Mouse (Mus musculus): ENCODE data around the gene Xylt2. TPM values are rescaled to one million over a fixed set of nuclear protein-coding genes. Genes with fewer than 3 reads are reported as not detected.
"Not testable (repeated sequence)": the region's sequence is repeated elsewhere in the genome, so short reads cannot be mapped to it uniquely, and the experiment has no call there.

The Xylt2 gene
- total RNA-seq (2021) = 1 to 10 TPM; 3.2 to 4.5 TPM
- long read RNA-seq, experiment 1, partial matches to known transcripts = 0 of 3 reads
- long read RNA-seq, experiment 1, other reads (novel, unspliced or antisense) = 2 of 3 reads
- long read RNA-seq, experiment 2, partial matches to known transcripts = 0 of 3 reads
- long read RNA-seq, experiment 2, other reads (novel, unspliced or antisense) = 2 of 3 reads

DNA sequence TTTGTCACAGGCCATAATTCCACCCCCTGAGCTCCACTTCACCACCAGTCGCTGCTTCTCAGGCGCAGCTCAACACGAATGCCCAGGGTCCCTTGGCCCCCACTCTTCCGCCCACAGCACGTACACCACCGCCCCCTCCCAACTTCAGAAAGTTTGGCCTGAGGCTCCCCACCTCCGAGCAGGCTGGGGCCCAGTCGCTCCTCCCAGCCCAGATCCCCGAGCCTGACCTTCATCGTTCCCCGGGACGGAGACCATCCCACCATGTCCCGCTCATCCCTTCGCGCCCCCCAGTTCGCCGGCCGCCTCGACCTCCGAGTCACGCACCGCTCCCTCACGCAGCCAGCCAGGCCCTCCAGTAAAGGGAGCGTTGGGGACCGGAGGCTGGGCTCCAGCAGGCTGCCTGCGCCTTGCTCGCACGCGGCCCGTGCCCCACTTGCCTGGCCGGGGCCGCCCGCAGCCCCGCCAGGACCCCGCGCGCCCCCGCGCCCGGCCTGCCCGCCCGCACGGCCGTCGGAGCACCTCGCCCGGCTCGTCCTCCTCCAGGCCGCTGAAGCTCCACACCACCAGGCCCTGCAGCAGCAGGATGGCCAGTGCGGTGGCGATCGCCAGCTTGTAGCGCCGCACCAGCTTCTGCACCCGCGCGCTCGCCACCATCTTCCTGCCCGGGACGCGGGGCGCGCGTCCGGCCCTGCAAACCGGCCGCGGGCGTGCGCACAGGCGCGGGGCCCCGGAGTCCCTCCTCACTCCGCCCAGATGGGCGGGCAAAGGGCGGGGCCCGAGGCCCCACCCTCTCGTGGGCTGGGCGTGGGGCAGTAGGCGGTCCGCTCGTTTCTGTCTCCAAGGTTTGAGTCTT is at the start of gene Xylt2:
TSS of gene Xylt2 (minus strand) at position 762 of the 853 bp plus-strand sequence.
- DNase-seq = peak; percentile 89
- intact Hi-C loops (cut with DNase I) = no loop called here

DNA sequence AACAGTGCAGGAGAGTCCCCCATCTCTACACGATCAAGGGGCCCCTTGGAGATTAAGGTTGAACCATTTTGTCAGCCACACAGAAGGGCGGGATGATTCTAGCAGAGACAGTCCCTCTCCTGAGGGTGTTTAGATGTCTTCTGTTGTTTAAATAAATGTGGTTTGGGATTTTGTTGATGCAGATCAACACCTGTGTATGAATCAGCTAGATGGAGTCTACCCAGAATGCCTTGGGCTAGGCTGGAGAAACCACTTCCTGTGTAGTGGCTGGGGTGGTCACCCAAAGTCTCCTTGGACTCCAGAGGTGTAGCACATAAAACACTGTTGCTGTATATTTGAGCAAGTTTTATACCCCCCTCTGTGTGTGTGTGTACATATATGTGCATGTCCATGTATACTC is 41.9 kb upstream of the Xylt2 start:
- DNase-seq = no peak
- intact Hi-C loops (cut with DNase I) = no loop called here

DNA sequence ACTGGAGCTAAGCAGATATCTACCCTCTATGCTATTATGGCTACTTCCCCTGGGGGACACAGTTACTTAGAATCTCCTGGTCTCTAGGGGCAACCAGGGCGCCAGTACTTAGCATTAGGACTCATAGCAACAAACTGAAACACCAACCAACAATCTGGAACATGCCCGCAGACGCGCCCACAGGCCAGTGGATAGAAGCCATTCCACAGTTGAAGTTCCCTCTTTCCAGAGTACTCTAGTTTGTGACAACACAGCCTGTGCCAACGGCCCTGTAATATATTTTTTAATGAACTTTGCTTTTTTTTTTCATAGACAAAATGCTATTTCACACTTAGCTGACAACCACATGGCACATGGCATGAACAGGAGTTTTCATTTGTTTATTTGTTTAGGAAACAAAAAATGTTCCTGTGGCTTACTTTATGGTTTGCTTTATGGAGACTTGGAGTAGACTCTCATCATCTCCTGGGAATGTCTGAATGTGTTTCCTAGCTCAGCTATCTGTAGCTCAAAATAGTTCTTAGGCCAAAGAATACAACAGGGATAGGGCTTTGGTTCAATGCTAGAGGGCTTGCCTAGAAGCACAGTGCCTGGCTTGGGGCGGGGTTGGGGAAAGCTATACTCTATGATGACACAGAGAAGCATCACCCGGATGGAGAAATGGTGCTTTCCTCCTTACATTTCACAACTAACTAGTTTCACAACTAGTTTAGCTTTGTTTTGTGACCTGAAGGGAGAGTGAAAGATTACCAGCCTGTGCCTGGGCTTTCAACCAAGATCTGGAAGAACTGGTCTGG is 41.0 kb upstream of the Xylt2 start:
- DNase-seq = no peak
- intact Hi-C loops (cut with DNase I) = no loop called here

DNA sequence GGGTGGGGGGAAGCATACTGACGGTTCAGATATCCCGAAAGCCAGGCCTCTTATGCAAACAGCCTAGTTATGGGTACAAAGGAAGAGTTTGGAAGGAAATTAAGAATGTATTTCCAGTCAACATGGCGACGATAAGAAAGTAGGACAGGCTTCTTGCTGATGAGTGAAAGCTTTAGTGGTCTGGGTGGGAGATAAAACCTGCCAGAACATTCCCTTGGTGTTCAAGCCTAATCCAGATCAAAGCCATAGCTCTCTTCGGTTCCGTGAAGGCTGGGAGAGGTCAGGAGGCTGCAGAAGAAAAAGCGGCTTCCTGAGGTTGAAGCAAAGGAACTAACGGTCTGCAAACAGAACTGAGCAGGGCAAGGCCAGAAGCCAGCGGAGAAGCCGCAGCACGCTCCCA is 39.9 kb upstream of the Xylt2 start:
- intact Hi-C loops (cut with DNase I) = no loop called here
- no peak for DNase-seq

DNA sequence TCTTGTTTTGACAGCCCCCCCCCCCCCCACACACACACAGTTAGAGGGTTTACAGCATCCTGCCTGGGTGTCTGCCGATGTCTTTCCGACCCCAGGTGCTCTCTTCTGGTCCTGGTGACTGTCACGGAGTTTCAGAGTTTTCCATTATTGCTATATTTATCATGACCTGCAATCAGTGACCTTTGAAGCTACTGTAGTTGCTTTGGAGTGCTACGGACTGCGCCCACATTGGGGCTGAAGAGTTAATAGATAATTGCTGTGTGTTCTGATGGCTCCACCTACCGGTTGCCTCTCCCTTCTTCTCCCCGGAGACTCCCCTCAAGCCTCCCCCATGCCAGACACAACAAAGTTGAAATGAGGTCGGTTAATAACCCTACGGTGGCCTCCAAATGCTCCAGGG is 39.4 kb upstream of the Xylt2 start:
- DNase-seq = peak; percentile 18 to 20
- intact Hi-C loops (cut with DNase I) = no loop called here

DNA sequence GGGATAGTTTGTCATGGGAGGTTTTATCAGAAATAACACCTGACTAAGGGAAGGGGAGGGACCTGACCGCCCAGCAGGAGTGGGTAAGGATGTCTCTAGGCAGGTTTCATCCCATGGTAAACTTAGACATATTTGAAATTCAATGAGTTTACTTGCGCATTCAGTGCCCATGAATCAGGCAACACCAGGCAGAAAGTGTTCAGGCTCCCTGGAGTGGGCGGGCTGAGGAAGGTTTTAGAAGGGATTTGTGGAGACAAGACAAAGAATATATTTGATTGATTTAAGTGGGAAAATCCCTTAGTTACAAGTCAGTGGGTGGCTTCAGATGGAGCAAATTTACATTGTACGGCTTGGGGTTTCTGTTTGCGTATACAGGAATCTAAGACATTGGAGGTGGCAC is 38.3 kb upstream of the Xylt2 start:
- DNase-seq = no peak
- intact Hi-C loops (cut with DNase I) = no loop called here

DNA sequence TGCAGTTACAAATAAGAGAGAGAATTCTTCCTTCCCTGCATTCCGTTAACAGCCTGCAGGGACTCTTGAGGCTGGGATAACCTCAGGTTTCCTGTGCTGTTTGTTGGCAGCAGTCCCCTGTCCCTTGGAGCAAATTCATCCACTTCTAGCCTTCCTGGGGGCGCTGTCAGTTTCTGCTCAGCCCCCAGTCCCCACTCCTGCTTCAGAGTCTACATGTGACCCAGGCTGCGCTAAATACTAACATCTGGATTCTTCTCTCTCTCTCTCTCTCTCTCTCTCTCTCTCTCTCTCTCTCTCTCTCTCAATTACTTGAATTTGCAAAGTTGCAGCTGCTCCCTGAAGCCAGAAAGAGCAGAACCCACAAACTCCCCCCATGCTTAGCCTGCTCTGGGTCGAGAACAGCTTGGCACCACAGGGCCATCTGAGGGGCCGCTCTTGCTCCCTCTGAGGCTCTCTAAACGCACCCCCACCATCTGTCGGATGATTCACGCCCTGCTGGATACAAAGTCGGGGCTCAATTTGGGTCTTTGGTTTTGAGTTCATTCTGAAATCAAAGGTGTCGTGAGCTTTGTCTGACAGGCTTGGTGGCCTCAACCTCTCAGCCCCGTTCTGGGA is 36.0 kb upstream of the Xylt2 start:
- intact Hi-C loops (cut with DNase I) = loop anchor here (5.0 kb wide), 1 partner anchor 81 kb away; no protein-coding TSS in a partner anchor
- no peak for DNase-seq

DNA sequence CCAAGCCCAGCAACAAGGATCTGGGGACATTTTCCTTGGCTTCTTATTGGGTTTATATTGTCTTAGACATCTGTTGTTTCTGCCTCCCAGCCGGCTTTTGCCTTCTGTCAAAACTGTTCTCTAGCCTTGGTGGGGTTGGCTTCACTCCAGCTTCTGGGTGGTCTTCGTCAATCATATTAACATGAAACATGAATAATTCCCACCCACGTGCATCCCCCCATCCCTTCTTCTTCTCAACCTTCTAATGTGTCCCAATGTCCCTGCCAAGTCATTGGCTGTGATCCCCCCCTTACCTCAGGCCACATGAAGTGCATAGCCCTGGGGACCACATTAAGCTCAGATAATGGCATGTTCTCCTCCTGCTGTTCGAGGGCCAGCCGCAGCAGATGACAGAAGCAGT is 27.2 kb upstream of the Xylt2 start, which contains the start of gene Gm11541:
TSS of gene Gm11541 (minus strand) at position 28 of the 400 bp plus-strand sequence.
- intact Hi-C loops (cut with DNase I) = no loop called here
- no peak for DNase-seq

DNA sequence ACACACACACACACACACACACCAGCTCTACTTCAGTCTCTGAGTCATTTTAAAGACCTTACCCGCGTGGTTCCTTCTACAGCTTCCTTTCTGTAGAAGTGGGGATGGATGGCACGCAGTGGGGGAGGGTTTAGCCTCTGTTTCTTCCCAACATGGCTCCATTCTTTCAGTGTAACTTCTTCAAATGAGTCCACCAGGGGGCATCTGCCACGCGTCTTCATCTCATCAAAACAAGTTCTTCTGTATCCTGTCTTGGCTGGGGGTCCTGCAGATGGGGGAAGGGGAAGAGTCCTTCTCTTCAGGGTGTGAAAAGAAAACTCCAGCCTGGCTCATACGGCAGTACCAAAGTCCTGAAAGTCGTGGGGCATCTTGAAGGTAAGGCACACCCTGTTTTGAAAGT is 26.7 kb upstream of the Xylt2 start:
- DNase-seq = no peak
- intact Hi-C loops (cut with DNase I) = no loop called here

DNA sequence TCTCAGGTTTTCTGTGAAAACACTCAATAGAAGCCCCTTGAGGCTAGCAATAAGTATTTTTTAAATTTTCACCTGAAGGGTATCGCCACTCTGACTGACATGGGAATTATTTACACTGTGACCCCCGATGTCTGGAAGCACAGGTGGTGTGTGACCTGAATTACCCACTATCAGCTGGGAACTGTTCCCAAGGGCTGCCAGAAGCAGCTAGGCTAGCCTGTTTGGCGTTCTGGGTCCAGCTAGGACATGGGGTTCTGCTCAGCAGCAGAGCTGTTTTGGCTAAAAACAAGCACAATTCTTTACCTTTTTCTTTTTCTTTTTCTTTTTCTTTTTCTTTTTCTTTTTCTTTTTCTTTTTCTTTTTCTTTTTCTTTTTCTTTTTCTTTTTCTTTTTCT is 24.9 kb upstream of the Xylt2 start:
- no peak for DNase-seq
- intact Hi-C loops (cut with DNase I) = no loop called here

DNA sequence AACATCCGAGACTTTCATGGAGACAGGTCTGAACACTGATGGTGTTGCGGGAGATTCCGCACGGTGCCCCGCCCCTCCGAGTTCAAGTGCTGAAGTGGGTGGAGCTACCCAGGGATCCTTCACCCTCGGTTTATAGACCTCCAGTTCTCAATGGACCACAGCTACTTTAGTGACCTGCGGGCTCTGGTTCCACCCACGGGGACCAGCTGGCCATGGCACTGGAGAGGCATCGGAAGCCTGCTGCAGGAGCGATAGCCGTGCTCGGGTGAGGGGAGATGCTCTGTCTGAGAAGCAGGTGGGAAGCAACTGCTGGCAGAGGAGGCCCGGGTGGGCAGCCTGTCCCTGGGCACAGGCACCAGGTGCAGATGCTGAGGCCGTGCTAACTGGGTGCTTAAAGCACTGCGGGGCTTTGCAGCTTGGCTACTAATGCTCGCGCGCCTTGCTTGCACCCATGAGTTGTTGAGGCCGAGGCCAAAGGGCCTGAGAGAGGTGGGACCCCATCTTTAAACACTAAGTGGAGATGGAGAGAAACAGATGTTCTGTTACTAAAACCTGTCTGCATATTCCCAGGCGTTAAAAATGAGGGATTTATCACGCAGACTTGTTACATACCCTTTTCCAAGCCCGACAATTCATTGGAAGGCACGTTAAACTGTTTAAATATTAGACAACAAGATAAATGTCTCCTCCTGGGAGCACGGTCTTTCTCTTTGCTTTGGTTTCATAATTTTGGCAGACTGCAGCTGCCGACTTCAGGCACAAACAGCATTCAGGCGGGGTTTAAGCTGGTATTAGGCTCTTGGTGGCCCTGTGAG is 24.3 kb upstream of the Xylt2 start:
- DNase-seq = no peak

DNA sequence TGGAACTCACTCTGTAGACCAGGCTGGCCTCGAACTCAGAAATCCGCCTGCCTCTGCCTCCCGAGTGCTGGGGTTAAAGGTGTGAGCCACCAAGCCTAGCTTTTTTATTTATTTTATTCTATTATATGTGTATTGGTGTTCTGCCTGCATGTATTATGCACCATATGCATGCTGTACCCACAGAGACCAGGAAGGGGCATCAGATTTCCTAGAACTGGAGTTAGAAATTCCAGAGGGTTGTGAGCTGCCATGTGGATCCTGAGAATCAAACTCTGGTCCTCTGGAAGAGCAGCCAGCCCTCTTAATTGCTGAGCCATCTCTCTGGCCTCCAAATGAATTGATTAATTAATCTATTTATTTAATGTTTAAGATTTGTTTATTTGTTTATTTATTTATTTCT is 22.1 kb upstream of the Xylt2 start:
- DNase-seq = no peak
- intact Hi-C loops (cut with DNase I) = no loop called here

More for the DNA sequence above, 24.3 kb upstream of the Xylt2 start:
- intact Hi-C loops (cut with DNase I) = no loop called here

DNA sequence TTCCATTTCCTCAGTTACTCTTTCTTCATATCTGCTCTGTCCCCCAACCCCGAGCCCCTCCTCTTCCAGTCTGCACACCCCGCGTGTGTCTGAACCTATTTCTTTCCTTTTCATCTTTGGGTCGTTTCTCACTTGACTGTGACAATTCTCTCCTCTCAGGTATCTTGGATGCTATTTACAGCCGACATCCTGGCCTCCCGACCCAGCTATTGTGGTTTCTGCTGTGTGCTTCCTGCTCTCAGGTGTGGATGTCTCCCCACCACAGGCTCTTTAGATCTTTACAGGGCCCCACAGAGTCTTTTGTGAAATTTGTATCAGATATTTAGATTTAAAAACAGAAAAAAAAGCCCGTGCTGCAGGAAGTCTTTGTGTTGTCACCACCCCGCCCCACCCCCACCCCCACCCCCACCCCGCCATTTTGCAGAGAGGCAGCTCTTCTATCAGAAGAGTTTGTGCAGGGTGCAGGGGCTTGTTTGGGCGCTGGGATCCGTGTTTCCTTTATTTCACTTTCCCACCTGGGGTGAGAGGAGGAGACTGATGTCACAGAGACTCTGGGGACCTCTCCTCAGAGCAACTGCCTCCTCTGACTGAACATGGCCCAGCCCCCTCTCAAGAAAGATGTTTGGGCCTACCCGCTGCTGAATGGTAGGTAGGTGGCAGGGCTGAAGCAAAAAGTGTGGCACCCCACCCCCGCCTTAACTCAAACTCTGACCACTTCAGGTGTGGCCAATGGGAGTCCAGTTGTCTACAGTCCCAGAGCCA is 20.6 kb upstream of the Xylt2 start:
- intact Hi-C loops (cut with DNase I) = no loop called here
- no peak for DNase-seq

DNA sequence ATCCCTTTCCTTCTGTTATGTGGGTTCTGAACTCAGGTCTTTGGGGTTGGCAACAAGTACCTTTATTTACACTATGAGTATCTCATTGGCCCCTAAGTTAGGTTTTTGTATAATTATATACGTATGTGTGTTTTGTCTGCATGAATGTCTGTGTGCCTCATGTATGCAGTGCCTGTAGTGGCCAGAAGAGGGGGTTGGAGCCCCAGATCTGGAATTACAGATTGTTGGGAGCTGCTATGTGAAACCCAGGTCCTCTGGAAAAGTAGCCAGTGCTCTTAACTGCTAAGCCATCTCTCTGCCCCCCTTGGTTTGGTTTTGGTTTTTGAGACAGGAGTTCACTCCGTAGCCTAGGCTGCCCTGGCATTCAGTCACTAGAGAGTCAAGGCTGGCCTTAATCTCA is 19.8 kb upstream of the Xylt2 start:
- intact Hi-C loops (cut with DNase I) = no loop called here
- no peak for DNase-seq

DNA sequence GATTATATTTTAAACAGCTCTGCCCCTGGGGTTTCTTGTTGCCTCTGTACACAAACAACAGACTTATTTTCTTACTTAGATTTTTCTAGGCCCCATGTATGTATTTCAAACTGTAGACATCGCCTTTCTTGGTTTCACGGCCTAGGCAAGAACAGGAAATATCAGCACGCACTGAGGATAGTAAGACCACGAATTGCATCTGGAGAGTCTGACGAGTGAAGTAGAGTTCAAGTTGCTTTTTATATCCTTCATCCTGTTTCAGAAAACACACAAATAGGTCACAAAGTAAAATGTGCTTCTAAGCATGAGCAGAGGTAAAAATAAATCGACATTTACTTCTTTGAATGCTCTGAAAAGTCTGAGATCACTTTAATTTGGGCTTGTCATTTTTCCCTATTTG is 18.2 kb upstream of the Xylt2 start:
- no peak for DNase-seq
- intact Hi-C loops (cut with DNase I) = no loop called here

DNA sequence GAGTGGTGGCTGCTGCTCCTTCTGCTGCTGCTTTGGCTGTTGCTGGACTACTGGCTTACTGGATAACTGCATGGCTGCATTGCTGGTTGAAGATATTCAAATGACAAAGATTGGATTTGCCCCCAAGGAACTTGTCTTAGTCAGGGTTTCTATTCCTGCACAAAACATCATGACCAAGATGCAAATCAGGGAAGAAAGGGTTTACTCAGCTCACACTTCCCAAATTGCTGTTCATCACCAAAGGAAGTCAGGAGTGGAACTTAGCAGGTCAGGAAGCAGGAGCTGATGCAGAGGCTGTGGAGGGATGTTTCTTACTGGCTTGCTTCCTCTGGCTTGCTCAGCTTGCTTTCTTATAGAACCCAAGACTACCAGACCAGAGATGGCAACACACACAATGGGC is 15.2 kb upstream of the Xylt2 start:
- intact Hi-C loops (cut with DNase I); DNase-seq: not testable (repeated sequence)

DNA sequence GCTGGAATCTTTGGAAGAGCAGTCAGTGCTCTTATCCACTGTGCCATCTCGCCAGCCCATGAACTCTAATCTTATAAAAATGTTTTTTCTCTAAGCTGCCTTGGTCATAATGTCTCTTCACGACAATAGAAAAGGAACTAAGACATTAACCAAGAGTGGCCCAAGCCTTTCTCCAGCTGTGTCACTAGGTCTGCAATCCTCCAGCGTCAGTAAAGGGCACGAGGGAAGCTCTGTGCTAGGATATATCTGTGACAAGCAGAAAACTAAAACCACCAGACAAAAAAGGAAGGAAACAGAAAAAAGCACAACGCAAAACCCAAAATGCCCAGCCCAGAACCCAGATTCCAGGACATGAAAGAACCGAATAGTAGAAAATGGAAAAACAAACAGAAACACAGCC is 9.9 kb upstream of the Xylt2 start:
- no peak for DNase-seq

DNA sequence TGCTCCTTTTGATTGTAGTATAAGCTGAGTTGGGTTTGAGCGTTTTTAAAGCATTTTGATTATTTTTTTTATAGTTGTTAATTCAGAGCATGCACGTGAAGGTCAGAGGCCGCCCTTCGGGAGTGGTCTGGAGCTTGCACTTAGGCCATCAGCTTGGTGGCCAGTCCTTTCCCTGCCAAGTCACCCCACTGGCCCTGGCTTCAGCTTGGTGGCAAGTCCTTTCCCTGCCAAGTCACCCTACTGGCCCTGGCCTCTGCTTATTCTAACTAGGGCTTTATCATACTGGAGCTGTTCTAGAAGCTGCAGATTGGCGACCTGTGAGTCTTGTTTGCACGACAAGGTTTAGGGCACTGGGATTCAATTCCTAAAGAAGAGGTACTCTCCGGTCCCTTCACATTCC is 5.1 kb upstream of the Xylt2 start:
- DNase-seq = no peak
- intact Hi-C loops (cut with DNase I) = no loop called here

More for the DNA sequence above, 9.9 kb upstream of the Xylt2 start:
- intact Hi-C loops (cut with DNase I) = no loop called here

DNA sequence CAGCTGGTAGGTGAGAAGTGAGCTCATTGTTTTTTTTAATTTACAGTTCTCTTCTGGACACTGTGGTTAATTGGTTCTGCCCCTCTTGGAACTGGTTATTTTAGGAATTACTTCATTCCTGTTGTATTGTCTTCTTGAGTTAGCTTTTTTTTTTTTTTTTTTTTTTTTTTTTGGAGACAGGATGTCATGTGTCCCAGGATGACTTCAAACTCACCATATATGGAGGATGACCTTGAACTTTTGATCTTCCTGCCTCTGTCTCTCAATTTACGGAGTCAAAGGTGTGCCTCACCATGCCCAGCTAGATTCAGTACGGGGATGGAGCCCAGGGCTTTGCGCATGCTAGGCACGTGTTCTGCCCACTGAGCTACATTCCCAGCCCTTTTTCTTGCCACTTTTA is 4.3 kb upstream of the Xylt2 start:
- DNase-seq = no peak
- intact Hi-C loops (cut with DNase I) = no loop called here
